18 mouse cellular contexts compared by ENCODE assay signal in the genomic region with DNA sequence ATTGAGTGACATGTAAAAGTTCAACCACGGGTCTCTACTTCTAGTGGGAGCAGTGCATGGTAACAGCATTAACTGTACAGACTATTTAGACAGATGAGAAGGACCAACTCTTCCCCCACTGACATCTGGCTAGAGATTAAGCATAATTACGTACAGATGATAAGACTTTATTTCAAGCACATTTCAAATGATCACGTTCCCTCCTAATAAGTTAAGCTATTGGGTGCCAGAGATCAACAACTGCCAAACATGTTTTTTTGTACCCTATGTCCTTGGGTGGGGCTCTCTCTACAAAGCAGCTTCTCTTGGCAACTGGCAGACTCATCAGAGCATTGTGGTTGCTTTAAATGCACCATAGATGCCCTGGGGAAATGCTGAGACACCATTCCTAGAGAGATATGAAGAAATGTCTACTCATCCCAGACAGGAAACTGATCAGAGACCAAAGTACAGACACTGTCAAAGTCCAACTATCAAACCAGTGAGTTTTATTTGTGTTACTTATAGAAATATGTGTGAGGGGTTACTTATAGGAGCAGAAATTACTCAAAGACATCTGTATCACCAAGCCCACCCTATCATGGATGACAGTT. TPM values are rescaled to one million over a fixed set of nuclear protein-coding genes. Genes with fewer than 3 reads are reported as not detected.
DNase-seq lines count a peak whose midpoint lies in the region; ATAC-seq and TF ChIP-seq lines count a peak whose summit lies in the region.
"Had no signal": no experiment of that assay in that cellular context is flagged by ENCODE, and none has a peak within 500 bp of the region (broad histone marks: within the 10 kb centered on the region; RNA-seq: fewer than 3 reads in every experiment).

No protein-coding gene starts in this region.

- ATAC-seq in liver, embryonic 12.5 days, result no peak
- ATAC-seq in liver, embryonic 11.5 days (replicated peaks; ENCODE audit: low FRiP score), result no peak
- ATAC-seq in liver, embryonic 16.5 days (ENCODE audit: low read depth), result no peak
- ATAC-seq: forebrain, embryonic 15.5 days had no signal

- no peak for TF ChIP-seq POLR2A in small intestine, adult 2 months (IDR thresholded peaks at IDR 0.05; ENCODE audit: low read depth, low read length)

- no peak for TF ChIP-seq CTCF in small intestine, adult 2 months (IDR thresholded peaks at IDR 0.05; ENCODE audit: extremely low read depth, insufficient read length, insufficient replicate concordance, low read depth, low read length)

- no peaks in the 10 kb centered on the region for H3K9me3 ChIP-seq in liver, embryonic 12.5 days (replicated peaks)
- H3K9me3 ChIP-seq in liver, embryonic 11.5 days (ENCODE audit: control insufficient read depth, low read length), result no peaks in the 10 kb centered on the region
- H3K9me3 ChIP-seq in liver, embryonic 16.5 days (replicated peaks; ENCODE audit: control insufficient read depth, low read length), result no peaks in the 10 kb centered on the region
- H3K9me3 ChIP-seq: embryonic facial prominence, embryonic 12.5 days; forebrain, embryonic 15.5 days; heart, embryonic 12.5 days; hindbrain, embryonic 15.5 days had no signal

- no peak overlapping the region for H3K4me3 ChIP-seq in liver, embryonic 12.5 days
- no peak overlapping the region for H3K4me3 ChIP-seq in liver, embryonic 11.5 days (ENCODE audit: low read depth, low read length)
- no peak overlapping the region for H3K4me3 ChIP-seq in liver, embryonic 16.5 days (ENCODE audit: low read depth, low read length)
- no peak overlapping the region for H3K4me3 ChIP-seq in small intestine, adult 2 months (ENCODE audit: low read depth, low read length)
- H3K4me3 ChIP-seq: embryonic facial prominence, embryonic 12.5 days; forebrain, embryonic 15.5 days; heart, adult 2 months; heart, embryonic 12.5 days; hindbrain, embryonic 15.5 days had no signal

- H3K4me1 ChIP-seq in liver, embryonic 12.5 days, result peaks cover 41% of the 10 kb centered on the region
- peaks cover 17% of the 10 kb centered on the region for H3K4me1 ChIP-seq in liver, embryonic 11.5 days (replicated peaks; ENCODE audit: control insufficient read depth, insufficient read depth, low read length)
- H3K4me1 ChIP-seq in liver, embryonic 16.5 days (ENCODE audit: control insufficient read depth, low read depth, low read length), result peaks cover 23% of the 10 kb centered on the region
- peaks cover 17% of the 10 kb centered on the region; the same call in 1 of the 2 replicates for H3K4me1 ChIP-seq in small intestine, adult 2 months (ENCODE audit: control insufficient read depth, insufficient read depth, insufficient read length, low read length)

- no peak overlapping the region for H3K4me2 ChIP-seq in liver, embryonic 12.5 days
- no peak overlapping the region for H3K4me2 ChIP-seq in liver, embryonic 11.5 days
- no peak overlapping the region for H3K4me2 ChIP-seq in liver, embryonic 16.5 days (ENCODE audit: low read depth, low read length)
- H3K4me2 ChIP-seq: embryonic facial prominence, embryonic 12.5 days; forebrain, embryonic 15.5 days; heart, embryonic 12.5 days; hindbrain, embryonic 15.5 days had no signal

- 25% methylated on average over 3 of the region's 3 CpGs for WGBS in liver, embryonic 12.5 days (ENCODE audit: insufficient replicate concordance)
- 60% methylated on average over 3 of the region's 3 CpGs for WGBS in liver, embryonic 11.5 days
- WGBS in liver, embryonic 16.5 days (ENCODE audit: insufficient replicate concordance), result 26% methylated on average over 3 of the region's 3 CpGs
- 33% methylated on average over 3 of the region's 3 CpGs for WGBS in small intestine, adult 2 months

- peak; percentile 66 for DNase-seq in heart, adult 11 months
- DNase-seq in heart, postnatal 10 days, result no peak
- DNase-seq in liver, embryonic 11.5 days (ENCODE audit: low spot score), result no peak
- no peak for DNase-seq in gastrocnemius, postnatal 14 days
- no peak for DNase-seq in cerebellum, postnatal 10 days
- DNase-seq: adrenal gland, adult 2 months; cerebellum, adult 11-12 months; cerebellum, postnatal 14 days; heart, adult 2 months; heart, postnatal 36 days had no signal

- 0 out of 2 replicates have a peak overlapping the region, but pooled peaks have one; percentile 16 for H3K27ac ChIP-seq in liver, embryonic 12.5 days
- no peak overlapping the region for H3K27ac ChIP-seq in liver, embryonic 11.5 days (ENCODE audit: low read depth, low read length)
- peak overlapping the region; percentile 55 for H3K27ac ChIP-seq in liver, embryonic 16.5 days (ENCODE audit: low read length)
- H3K27ac ChIP-seq in small intestine, adult 2 months (ENCODE audit: insufficient read depth, low read depth, low read length), result peak overlapping the region; percentile 87
- H3K27ac ChIP-seq: embryonic facial prominence, embryonic 12.5 days; forebrain, embryonic 15.5 days; heart, adult 2 months; hindbrain, embryonic 15.5 days had no signal

- no peak overlapping the region for H3K9ac ChIP-seq in liver, embryonic 12.5 days
- H3K9ac ChIP-seq in liver, embryonic 11.5 days (ENCODE audit: low read depth, low read length), result no peak overlapping the region
- H3K9ac ChIP-seq in liver, embryonic 16.5 days (ENCODE audit: low read depth, low read length), result no peak overlapping the region
- H3K9ac ChIP-seq: embryonic facial prominence, embryonic 12.5 days; forebrain, embryonic 15.5 days; heart, embryonic 12.5 days; hindbrain, embryonic 15.5 days had no signal

- intact Hi-C loops in heart, postnatal 10 days (cut with DNase I), result loop anchor here (5.0 kb wide), 1 partner anchor 543 kb away; no protein-coding TSS in a partner anchor
- intact Hi-C loops in gastrocnemius, postnatal 14 days (cut with DNase I; ENCODE audit: low total_unique reads), result loop anchor here (5.0 kb wide), 1 partner anchor 43 kb away; no protein-coding TSS in a partner anchor

- H3K27me3 ChIP-seq in liver, embryonic 12.5 days (replicated peaks), result no peaks in the 10 kb centered on the region
- H3K27me3 ChIP-seq in liver, embryonic 11.5 days (replicated peaks; ENCODE audit: control insufficient read depth, insufficient read depth, low read length), result no peaks in the 10 kb centered on the region
- no peaks in the 10 kb centered on the region for H3K27me3 ChIP-seq in liver, embryonic 16.5 days (ENCODE audit: control insufficient read depth, insufficient read depth, low read depth, low read length)
- H3K27me3 ChIP-seq in small intestine, adult 2 months (ENCODE audit: control insufficient read depth, insufficient read depth, low read length), result no peaks in the 10 kb centered on the region
- H3K27me3 ChIP-seq: CH12.LX; embryonic facial prominence, embryonic 12.5 days; forebrain, embryonic 15.5 days; heart, embryonic 12.5 days; hindbrain, embryonic 15.5 days had no signal

- no peaks in the 10 kb centered on the region for H3K36me3 ChIP-seq in liver, embryonic 12.5 days
- H3K36me3 ChIP-seq in liver, embryonic 11.5 days (ENCODE audit: control insufficient read depth, insufficient read depth, low read length), result no peaks in the 10 kb centered on the region
- no peaks in the 10 kb centered on the region for H3K36me3 ChIP-seq in liver, embryonic 16.5 days (ENCODE audit: control insufficient read depth, insufficient read depth)
- no peaks in the 10 kb centered on the region for H3K36me3 ChIP-seq in small intestine, adult 2 months (ENCODE audit: control insufficient read depth, insufficient read depth, low read length)
- H3K36me3 ChIP-seq: embryonic facial prominence, embryonic 12.5 days; forebrain, embryonic 15.5 days; heart, embryonic 12.5 days; hindbrain, embryonic 15.5 days had no signal

RNA-seq across cellular contexts. Expression of a gene that starts 3.1 kb away (rescaled TPM):
- 10 to 100 TPM; 43.7 to 45.9 TPM for total RNA-seq in heart, postnatal 10 days (2021)
- polyA plus RNA-seq in liver, embryonic 12.5 days (2016; fragmentation: Nextera tagmentation; extraction: Ambion mirVana), result 26.9 and 27.5 TPM in 2 replicates
- polyA plus RNA-seq in liver, embryonic 11.5 days (2014; fragmentation: Nextera tagmentation; extraction: Ambion mirVana), result 36.7 and 42.1 TPM in 2 replicates
- 51.3 and 59.9 TPM in 2 replicates for polyA plus RNA-seq in liver, embryonic 16.5 days (2015; fragmentation: Nextera tagmentation; extraction: Ambion mirVana)
- polyA plus RNA-seq in small intestine, adult 2 months (2012; rRNA removed), result 26.2 and 58.2 TPM in 2 replicates
- 10 to 100 TPM; 18.1 to 19.3 TPM for total RNA-seq in gastrocnemius, postnatal 14 days (2021)
